Mouse (Mus musculus): ENCODE measurements at regions not wholly inside any gene's neighbourhood (a gene's known extent, or its start where the extent isn't known, plus 50 kb on each side); places are given as distances from the start of the nearest gene placed in this dataset.

DNA sequence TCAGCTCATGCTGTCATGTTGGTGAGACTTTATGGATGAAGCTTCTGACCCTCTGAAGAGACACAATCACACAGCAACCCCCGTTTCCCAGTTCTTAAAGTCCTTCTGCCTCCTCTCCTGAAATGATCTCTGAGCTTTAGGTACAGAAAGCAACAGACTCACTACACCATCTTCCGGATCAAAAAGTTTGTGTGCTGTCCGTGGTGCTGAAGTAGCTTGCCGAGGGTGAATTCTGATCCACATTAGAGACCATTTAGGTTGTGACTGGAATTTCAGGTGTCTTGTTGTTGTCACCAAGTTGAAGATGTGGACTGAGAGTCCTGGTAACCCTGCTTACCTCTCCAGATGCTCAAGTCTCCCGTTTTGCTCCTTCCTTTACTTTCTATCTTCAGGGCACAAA is 375.2 kb downstream of the Shisa9 start:
- peak; percentile 8 for DNase-seq

DNA sequence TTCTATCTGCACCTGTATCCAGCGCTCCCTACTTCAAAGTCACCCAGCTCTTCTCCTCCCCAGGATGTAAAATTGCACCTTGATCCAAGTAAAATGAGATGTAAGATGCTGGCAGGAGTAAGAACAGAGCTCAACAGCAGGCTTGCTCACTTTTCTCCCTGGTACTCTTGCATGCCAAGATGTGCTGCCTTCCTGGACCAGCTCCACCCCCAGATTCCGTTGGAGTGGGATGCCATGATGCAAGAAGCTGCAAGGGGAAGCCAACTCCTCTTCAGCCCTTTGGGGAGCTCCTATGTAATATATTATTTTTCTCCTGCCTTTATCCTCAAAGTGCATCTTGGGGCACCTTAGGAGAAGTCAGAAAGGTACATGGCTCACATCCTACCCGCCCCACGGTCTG is 405.6 kb downstream of the Shisa9 start:
- DNase-seq: no peak

DNA sequence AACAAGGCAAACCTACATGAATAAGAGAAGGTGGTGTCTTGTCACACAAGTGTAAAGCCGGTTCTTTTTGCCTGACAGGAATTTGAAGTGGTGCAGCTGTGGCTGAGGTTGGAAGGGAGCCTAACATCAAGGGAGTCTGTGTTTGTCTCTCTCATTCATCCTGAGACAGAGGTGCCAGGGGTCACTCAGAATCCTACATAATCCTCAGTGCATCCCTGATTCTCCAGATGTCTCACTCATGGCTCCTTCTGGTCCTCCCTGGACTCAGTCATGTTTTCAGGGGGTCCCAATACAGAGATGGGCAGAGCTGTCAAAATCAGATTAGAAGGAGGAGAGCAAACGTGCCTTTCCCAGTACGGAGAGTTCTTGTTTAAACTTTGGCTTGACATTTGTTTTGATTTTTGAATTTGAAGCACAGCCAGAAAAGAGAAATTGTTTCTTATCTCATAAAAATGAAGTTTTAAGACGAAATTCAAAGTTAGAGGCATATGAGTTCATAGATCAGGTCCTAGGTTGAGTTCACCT is 451.8 kb downstream of the Shisa9 start:
- no peak for DNase-seq

DNA sequence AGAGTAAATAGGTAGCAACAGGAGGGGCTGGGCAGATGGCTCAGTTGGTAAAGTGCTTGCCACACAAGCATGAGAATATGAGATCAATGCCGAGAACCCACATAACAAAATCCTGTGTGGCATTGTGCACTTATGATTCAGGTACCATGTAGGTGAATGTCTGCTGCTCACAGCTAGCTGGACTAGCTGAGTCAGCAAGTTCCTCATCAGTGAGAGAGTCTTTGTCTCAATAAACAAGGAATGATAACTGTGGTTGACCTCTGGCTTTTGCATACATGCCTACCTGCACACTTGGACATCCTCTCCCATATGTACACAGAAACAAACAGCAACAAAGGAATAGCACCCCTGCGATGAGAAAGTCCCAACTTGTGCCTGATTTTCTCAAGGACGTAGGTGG is 454.7 kb downstream of the Shisa9 start:
- no peak for DNase-seq

DNA sequence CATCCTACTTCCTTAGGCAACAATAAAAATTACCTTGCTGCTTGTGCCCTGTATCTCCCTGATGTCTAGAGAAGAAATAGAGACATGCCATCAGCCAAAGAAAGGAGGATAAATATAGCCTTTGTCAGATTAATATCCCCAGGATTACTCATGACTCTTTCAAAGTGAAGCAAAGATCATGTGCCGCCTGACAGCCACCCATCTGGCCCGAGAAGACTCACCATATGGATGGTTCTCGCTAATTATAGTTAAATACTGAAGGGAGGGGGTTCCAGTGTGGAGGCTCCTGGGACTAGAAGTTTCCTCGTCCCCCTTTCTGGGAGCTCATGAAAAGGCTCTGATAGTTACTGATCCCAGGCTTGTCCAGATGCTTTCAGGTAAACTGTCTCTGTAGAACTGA is 470.9 kb downstream of the Shisa9 start:
- DNase-seq: no peak
